Mouse (Mus musculus): ENCODE measurements around the gene Dgcr6. TPM values are rescaled to one million over a fixed set of nuclear protein-coding genes. Genes with fewer than 3 reads are reported as not detected.

Gene Dgcr6
- polyA plus RNA-seq, 1 experiment from 2014 or later = 179 TPM

GRCm38 (mm10) chr16:18044991-18045390, 7.7 kb upstream of the Dgcr6 start:
- H3K4me2 ChIP-seq (replicated peaks) = no peak overlapping the region
- H3K27ac ChIP-seq = no peak overlapping the region
- no peak overlapping the region for H3K4me3 ChIP-seq (replicated peaks)
- no peaks in the 10 kb centered on the region for H3K36me3 ChIP-seq
- WGBS = 78% methylated on average over 10 of the region's 10 CpGs
- H3K4me1 ChIP-seq (replicated peaks) = no peaks in the 10 kb centered on the region
- no peak overlapping the region for H3K9ac ChIP-seq (replicated peaks)
- H3K9me3 ChIP-seq = no peaks in the 10 kb centered on the region
- no peak for ATAC-seq
- H3K27me3 ChIP-seq = no peaks in the 10 kb centered on the region

- Histone ChIP-seq H3K4me2 (replicated peaks) (no peak overlapping the region), H3K9me3 (no peaks in the 10 kb centered on the region), H3K27me3 (no peaks in the 10 kb centered on the region), H3K9ac (replicated peaks) (no peak overlapping the region), H3K4me3 (replicated peaks) (no peak overlapping the region), H3K4me1 (replicated peaks) (no peaks in the 10 kb centered on the region), H3K27ac (no peak overlapping the region), H3K36me3 (no peaks in the 10 kb centered on the region)
- 1% methylated on average over 3 of the region's 3 CpGs for WGBS
- ATAC-seq = peak; percentile 78
Measured at GRCm38 (mm10) chr16:18047660-18048059, 5.0 kb upstream of the Dgcr6 start.

GRCm38 (mm10) chr16:18048071-18048470, 4.6 kb upstream of the Dgcr6 start:
- no peak overlapping the region for H3K4me2 ChIP-seq (replicated peaks)
- no peaks in the 10 kb centered on the region for H3K36me3 ChIP-seq
- no peak overlapping the region for H3K27ac ChIP-seq
- no peak for ATAC-seq
- H3K9me3 ChIP-seq = no peaks in the 10 kb centered on the region
- H3K4me3 ChIP-seq (replicated peaks) = no peak overlapping the region
- peaks cover 3% of the 10 kb centered on the region; the same call in 1 of the 2 replicates for H3K4me1 ChIP-seq (replicated peaks)
- no peak overlapping the region for H3K9ac ChIP-seq (replicated peaks)
- H3K27me3 ChIP-seq = no peaks in the 10 kb centered on the region
- WGBS = 75% methylated on average over 8 of the region's 8 CpGs

GRCm38 (mm10) chr16:18052322-18052721, 338 bp upstream of the Dgcr6 start:
- Histone ChIP-seq H3K27ac (no peak overlapping the region), H3K9me3 (no peaks in the 10 kb centered on the region), H3K27me3 (no peaks in the 10 kb centered on the region), H3K4me2 (replicated peaks) (no peak overlapping the region), H3K36me3 (no peaks in the 10 kb centered on the region), H3K9ac (replicated peaks) (no peak overlapping the region), H3K4me1 (replicated peaks) (peaks cover 3% of the 10 kb centered on the region; the same call in 1 of the 2 replicates), H3K4me3 (replicated peaks) (no peak overlapping the region)
- ATAC-seq = peak; percentile 43; the same call in 1 of the 2 replicates
- 59% methylated on average over 7 of the region's 7 CpGs for WGBS

GRCm38 (mm10) chr16:18056215-18056614, 3.6 kb downstream of the Dgcr6 start:
- Histone ChIP-seq H3K36me3 (no peaks in the 10 kb centered on the region), H3K9me3 (no peaks in the 10 kb centered on the region), H3K4me3 (replicated peaks) (no peak overlapping the region), H3K9ac (replicated peaks) (no peak overlapping the region), H3K27ac (no peak overlapping the region), H3K4me2 (replicated peaks) (no peak overlapping the region), H3K4me1 (replicated peaks) (peaks cover 3% of the 10 kb centered on the region; the same call in 1 of the 2 replicates), H3K27me3 (no peaks in the 10 kb centered on the region)
- 77% methylated on average over 2 of the region's 2 CpGs for WGBS
- no peak for ATAC-seq

- Histone ChIP-seq H3K9ac (replicated peaks) (no peak overlapping the region), H3K27me3 (no peaks in the 10 kb centered on the region), H3K4me2 (replicated peaks) (no peak overlapping the region), H3K9me3 (no peaks in the 10 kb centered on the region), H3K27ac (no peak overlapping the region), H3K4me3 (replicated peaks) (no peak overlapping the region), H3K36me3 (no peaks in the 10 kb centered on the region), H3K4me1 (replicated peaks) (no peaks in the 10 kb centered on the region)
- ATAC-seq = no peak
- 82% methylated on average over 6 of the region's 6 CpGs for WGBS
Measured at GRCm38 (mm10) chr16:18058331-18058731, 5.7 kb downstream of the Dgcr6 start.

- no peaks in the 10 kb centered on the region for H3K36me3 ChIP-seq
- no peaks in the 10 kb centered on the region for H3K27me3 ChIP-seq
- H3K27ac ChIP-seq = no peak overlapping the region
- H3K4me3 ChIP-seq (replicated peaks) = no peak overlapping the region
- no peak overlapping the region for H3K9ac ChIP-seq (replicated peaks)
- H3K9me3 ChIP-seq = no peaks in the 10 kb centered on the region
- no peaks in the 10 kb centered on the region for H3K4me1 ChIP-seq (replicated peaks)
- no peak overlapping the region for H3K4me2 ChIP-seq (replicated peaks)
- 80% methylated on average over 10 of the region's 10 CpGs for WGBS
- ATAC-seq = no peak
Measured at GRCm38 (mm10) chr16:18059243-18059642, 6.6 kb downstream of the Dgcr6 start.

- no peak overlapping the region for H3K4me2 ChIP-seq (replicated peaks)
- H3K27ac ChIP-seq = no peak overlapping the region
- H3K4me1 ChIP-seq (replicated peaks) = peaks cover 3% of the 10 kb centered on the region; the same call in 1 of the 2 replicates
- no peaks in the 10 kb centered on the region for H3K36me3 ChIP-seq
- no peaks in the 10 kb centered on the region for H3K9me3 ChIP-seq
- H3K9ac ChIP-seq (replicated peaks) = no peak overlapping the region
- H3K27me3 ChIP-seq = no peaks in the 10 kb centered on the region
- no peak for ATAC-seq
- H3K4me3 ChIP-seq (replicated peaks) = no peak overlapping the region
- 87% methylated on average over 11 of the region's 11 CpGs for WGBS
Measured at GRCm38 (mm10) chr16:18061201-18061600, 8.5 kb downstream of the Dgcr6 start.

GRCm38 (mm10) chr16:18066060-18067009, 13.7 kb downstream of the Dgcr6 start:
- peak overlapping the region; percentile 74 for H3K4me2 ChIP-seq (replicated peaks)
- peak; percentile 97 for ATAC-seq
- no peaks in the 10 kb centered on the region for H3K9me3 ChIP-seq
- H3K4me1 ChIP-seq (replicated peaks) = peaks cover 30% of the 10 kb centered on the region
- peak overlapping the region; percentile 98 for H3K27ac ChIP-seq
- under 1% methylated on average over 78 of the region's 81 CpGs for WGBS
- peak overlapping the region; percentile 96 for H3K9ac ChIP-seq (replicated peaks)
- no peaks in the 10 kb centered on the region for H3K27me3 ChIP-seq
- H3K4me3 ChIP-seq (replicated peaks) = peak overlapping the region; percentile 92
- peaks cover 34% of the 10 kb centered on the region for H3K36me3 ChIP-seq

GRCm38 (mm10) chr16:18068653-18069376, 16.2 kb downstream of the Dgcr6 start:
- Histone ChIP-seq H3K4me3 (replicated peaks) (no peak overlapping the region), H3K4me2 (replicated peaks) (peak overlapping the region; percentile 74), H3K36me3 (peaks cover 54% of the 10 kb centered on the region), H3K27ac (no peak overlapping the region), H3K4me1 (replicated peaks) (peaks cover 30% of the 10 kb centered on the region), H3K9ac (replicated peaks) (peak overlapping the region; percentile 46), H3K9me3 (no peaks in the 10 kb centered on the region), H3K27me3 (no peaks in the 10 kb centered on the region)
- ATAC-seq = no peak
- 86% methylated on average over 8 of the region's 8 CpGs for WGBS

- WGBS = 93% methylated on average over 5 of the region's 5 CpGs
- H3K4me1 ChIP-seq (replicated peaks) = peaks cover 28% of the 10 kb centered on the region
- no peaks in the 10 kb centered on the region for H3K27me3 ChIP-seq
- H3K9ac ChIP-seq (replicated peaks) = no peak overlapping the region
- no peak overlapping the region for H3K4me2 ChIP-seq (replicated peaks)
- no peak overlapping the region for H3K4me3 ChIP-seq (replicated peaks)
- no peak overlapping the region for H3K27ac ChIP-seq
- no peak for ATAC-seq
- no peaks in the 10 kb centered on the region for H3K9me3 ChIP-seq
- peaks cover 54% of the 10 kb centered on the region for H3K36me3 ChIP-seq
Measured at GRCm38 (mm10) chr16:18070798-18071197, 18.1 kb downstream of the Dgcr6 start.

- Histone ChIP-seq H3K27ac (no peak overlapping the region), H3K4me3 (replicated peaks) (no peak overlapping the region), H3K4me1 (replicated peaks) (peaks cover 26% of the 10 kb centered on the region), H3K27me3 (no peaks in the 10 kb centered on the region), H3K9ac (replicated peaks) (no peak overlapping the region), H3K4me2 (replicated peaks) (no peak overlapping the region), H3K9me3 (no peaks in the 10 kb centered on the region), H3K36me3 (peaks cover 58% of the 10 kb centered on the region)
- no peak for ATAC-seq
- WGBS = 96% methylated on average over 13 of the region's 13 CpGs
Measured at GRCm38 (mm10) chr16:18072089-18072488, 19.4 kb downstream of the Dgcr6 start.
